Mouse (Mus musculus) mouse trophoblast stem cell (cell line): ENCODE data around the gene Itfg2.

Experiments
- in situ Hi-C, 2 experiments: fragments of 300-500 bp; cut with MseI, MboI; formaldehyde crosslinking; loops; 2 replicates in 1 of 2; 3 replicates in 1 of 2; pipeline ENCODE4 v1.15.1; 2025

Gene Itfg2

GRCm38 (mm10) chr6:128383752-128384151 is 41.0 kb downstream of the Itfg2 start:
- in situ Hi-C loops: loop anchor here in 1 of 2 experiments (5.0 kb wide), 1 partner anchor 34 kb away; no protein-coding TSS in a partner anchor

- in situ Hi-C loops: loop anchor here in 1 of 2 experiments (5.0 kb wide), 1 partner anchor 36 kb away; no protein-coding TSS in a partner anchor
Measured at GRCm38 (mm10) chr6:128381254-128381653, 43.5 kb downstream of the Itfg2 start.

DNA sequence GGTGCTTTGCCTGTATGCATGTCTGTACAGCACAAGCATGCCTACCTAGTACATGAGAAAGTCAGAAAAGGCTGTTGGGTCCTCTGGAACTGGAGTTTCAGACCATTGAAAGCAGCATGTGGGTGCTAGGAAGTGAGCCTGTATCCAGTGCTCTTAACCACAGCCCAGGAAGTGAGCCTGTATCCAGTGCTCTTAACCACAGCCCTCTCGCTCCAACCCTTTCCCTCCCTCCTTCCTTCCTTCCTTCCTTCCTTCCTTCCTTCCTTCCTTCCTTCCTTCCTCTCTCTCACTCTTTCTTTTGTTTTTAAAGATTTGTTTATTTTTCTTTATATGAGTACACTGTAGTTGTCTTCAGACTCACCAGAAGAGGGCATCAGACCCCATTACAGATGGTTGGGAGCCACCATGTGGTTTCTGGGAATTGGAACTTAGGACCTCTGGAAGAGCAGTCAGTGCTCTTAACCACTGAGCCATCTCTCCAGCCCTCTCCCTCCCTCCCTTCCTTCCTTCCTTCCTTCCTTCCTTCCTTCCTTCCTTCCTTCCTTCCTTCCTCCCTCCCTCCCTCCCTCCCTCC is 44.0 kb downstream of the Itfg2 start:
- in situ Hi-C loops: loop anchor here in 1 of 2 experiments (5.0 kb wide), 1 partner anchor 37 kb away; no protein-coding TSS in a partner anchor

DNA sequence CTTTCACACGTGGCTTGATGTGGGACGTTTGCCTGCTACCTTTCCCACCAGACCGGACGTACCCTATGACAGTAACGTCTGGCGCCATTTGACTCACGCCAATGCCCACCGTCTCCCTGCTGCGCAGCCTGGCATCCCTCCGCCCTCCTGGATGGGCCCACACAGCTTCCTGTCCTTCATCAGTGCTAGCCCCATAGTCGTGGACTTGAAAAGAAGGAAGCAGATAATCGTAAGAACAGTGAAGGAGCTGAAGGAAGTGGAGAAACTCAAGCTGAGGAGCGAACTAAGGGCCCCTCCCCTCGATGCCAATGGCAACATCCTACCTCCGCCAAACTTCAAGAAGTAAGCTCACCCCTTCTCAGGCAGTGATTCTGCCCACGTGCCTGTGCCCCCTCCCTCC is 45.1 kb downstream of the Itfg2 start:
- in situ Hi-C loops: loop anchor here in 1 of 2 experiments (5.0 kb wide), 1 partner anchor 38 kb away; no protein-coding TSS in a partner anchor

GRCm38 (mm10) chr6:128376371-128377085 is 48.2 kb downstream of the Itfg2 start:
- in situ Hi-C loops: no loop called here

GRCm38 (mm10) chr6:128375192-128375591 is 49.5 kb downstream of the Itfg2 start, which contains the start of the genes Tex52 and Gm44596:
Gene Tex52, plus strand, starts transcription at chr6:128375456.
Gene Gm44596, plus strand, starts transcription at chr6:128375503.
- in situ Hi-C loops: no loop called here

DNA sequence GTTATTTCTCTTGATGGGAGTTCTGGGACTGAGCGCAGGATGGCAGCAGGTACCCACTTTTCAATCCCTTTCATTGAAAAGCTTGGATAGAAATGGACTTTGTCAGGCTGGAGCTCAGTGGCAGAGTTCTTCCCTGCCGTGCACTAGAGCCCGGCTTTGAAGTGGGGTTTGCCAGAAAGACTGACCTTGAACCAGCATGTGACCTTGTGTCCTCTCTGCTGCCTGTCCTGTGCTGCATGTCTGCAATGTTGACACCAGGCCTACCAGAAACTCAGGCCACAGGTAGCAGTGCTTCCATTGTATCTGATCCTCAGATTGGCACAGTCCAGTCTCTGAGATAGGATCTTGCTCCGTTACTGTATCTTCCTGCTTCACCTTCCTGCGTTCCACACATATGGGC is 54.7 kb downstream of the Itfg2 start:
- in situ Hi-C loops: no loop called here

GRCm38 (mm10) chr6:128366466-128366865 is 58.3 kb downstream of the Itfg2 start:
- in situ Hi-C loops: no loop called here

GRCm38 (mm10) chr6:128364721-128365120 is 60.0 kb downstream of the Itfg2 start:
- in situ Hi-C loops: no loop called here

GRCm38 (mm10) chr6:128363007-128363825 is 61.5 kb downstream of the Itfg2 start:
- in situ Hi-C loops: no loop called here

DNA sequence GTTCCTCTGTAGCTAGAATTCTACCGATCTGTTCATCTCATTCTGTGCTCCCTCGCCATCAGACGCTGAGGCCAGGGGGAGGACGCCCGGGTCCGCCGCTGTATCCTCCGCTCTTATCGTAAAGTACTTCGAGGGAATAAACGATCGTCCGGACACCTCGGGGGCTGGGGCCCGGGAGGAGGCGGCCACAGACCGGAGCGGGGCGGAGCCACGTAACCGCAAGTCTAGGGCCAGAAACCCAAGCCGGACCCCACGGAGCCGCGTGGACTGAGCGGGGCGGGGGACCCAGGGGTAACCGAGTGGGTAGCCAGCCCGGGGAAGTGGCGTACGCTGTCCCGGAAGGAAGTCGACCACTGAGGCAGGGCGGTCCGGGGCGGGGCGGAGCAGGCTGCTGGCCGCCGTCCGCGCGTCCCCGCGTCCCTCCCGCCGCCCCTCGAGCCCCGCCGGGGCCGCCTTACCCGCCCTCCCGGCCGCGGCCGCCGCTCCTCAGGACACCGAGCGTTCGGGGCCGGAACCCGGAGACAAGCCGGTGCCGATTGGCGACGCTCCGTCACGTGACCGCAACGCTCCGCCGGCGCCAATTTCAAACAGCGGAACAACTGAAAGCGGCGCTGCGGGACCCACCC is 62.2 kb downstream of the Itfg2 start, which contains the start of the genes Rhno1 and Foxm1:
Gene Rhno1, minus strand, starts transcription at position 531 of the 626 bp plus-strand sequence.
Gene Foxm1, plus strand, starts transcription at position 587 of the 626 bp plus-strand sequence.
- in situ Hi-C loops: no loop called here

- in situ Hi-C loops: no loop called here
Measured at GRCm38 (mm10) chr6:128361901-128362300, 62.8 kb downstream of the Itfg2 start.
